Mouse (Mus musculus) adrenal gland, postnatal 25 days (tissue): ENCODE measurements around the gene Kif1bp. TPM values are rescaled to one million over a fixed set of nuclear protein-coding genes. Genes with fewer than 3 reads are reported as not detected.
"Not testable (repeated sequence)": the region's sequence is repeated elsewhere in the genome, so short reads cannot be mapped to it uniquely, and the experiment has no call there.

ENCODE experiments used
- DNase-seq: peaks from one replicate; pipeline ENCODE4 v3.0.0; 2021; ENCODE audit warnings: mixed read lengths
- long read RNA-seq: library from polyadenylated mRNA; stranded (forward); transcript quantifications from one replicate; pipeline ENCODE4 v2.0.0, GENCODE M21; 2021
- total RNA-seq: library from RNA; stranded (reverse); gene quantifications from 2 replicates; pipeline ENCODE4 v1.2.3, GENCODE M21; 2021

Gene Kif1bp
- total RNA-seq, result 53.7 and 60.9 TPM in 2 replicates
- long read RNA-seq, transcript Kif1bp-201 (7 exons, 2,472 nt), result major isoform, 91 of 100 reads
- long read RNA-seq, partial matches to known transcripts, result 4 of 100 reads
- long read RNA-seq, other reads (novel, unspliced or antisense), result 5 of 100 reads

DNA sequence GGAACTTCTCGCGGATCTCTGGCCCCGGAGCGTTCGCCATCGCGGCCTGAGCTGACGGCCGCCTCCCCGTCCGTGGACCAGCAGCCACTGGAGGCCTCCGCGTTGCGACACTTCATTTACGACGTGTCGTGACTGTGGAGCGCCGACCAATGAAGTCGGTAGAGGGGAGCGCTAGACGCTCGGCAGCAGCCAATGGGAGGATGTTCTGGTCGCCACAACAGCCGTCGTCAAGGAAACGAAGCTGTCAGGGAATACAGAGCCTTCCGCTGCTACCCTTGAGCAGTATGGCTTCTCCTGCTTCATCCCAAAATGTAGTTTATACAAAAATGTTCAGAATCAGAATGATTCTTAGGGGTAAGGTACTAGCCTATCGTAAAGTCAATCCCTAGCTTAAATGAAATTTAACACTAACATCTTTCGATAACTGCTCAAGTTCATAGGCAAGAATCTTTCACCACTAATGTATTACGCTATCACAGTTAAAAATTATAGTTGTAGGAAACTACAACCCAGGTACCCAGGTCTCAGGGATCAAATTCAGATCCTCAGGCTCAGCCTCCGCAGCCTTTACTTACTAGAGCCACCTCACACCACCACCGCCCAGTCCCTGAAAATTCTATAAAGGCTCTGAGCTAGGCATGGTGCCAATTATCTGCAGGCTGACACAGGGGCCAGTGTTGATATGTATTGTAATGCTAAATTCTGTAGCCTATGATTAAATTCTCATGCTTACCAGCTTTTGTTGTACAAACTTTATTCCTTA is at the start of gene Kif1bp:
TSS of gene Kif1bp (minus strand) at position 120 of the 763 bp plus-strand sequence.
- DNase-seq, result peak; percentile 95

DNA sequence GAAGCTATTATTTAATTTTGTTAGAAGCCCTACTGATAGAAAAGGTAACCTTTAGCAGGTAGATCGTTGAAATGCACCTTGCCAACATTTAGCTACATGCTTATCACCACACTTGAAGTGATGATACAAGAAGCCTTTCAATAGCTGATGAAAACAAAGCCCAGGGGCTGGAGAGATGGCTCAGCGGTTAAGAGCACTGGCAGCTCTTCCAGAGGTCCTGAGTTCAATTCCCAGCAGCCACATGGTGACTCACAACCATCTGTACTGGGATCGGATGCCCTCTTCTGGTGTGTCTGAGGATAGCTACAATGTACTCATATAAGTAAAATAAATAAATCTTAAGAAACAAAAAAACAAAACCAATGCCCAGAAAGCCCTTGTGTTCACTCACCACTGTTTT is 25.9 kb upstream of the Kif1bp start:
- no peak for DNase-seq

- DNase-seq, result no peak
Measured at GRCm38 (mm10) chr10:62603233-62604030, 25.2 kb upstream of the Kif1bp start.

- DNase-seq, result peak; percentile 91
Measured at GRCm38 (mm10) chr10:62602177-62603040, 24.2 kb upstream of the Kif1bp start, which contains the start of gene Ddx21. Gene Ddx21 (minus strand): TSS chr10:62602281.

DNA sequence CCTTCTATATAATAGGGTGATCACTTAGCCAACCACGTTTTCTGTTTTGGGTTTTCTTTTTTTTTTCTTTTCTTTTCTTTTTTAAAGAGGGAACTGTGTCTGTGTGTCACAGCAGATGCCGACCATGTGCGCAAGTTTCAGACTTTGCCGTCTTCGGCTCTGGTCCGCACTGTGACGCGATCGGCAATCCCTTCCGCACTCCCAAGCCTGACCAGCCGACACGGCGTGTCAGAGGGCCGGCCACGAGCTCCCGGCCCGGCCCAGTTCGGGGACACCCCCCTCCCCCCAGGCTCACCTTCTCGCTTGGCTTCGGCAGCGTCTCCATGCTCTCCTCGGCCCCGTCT is 23.5 kb upstream of the Kif1bp start:
- DNase-seq, result no peak

DNA sequence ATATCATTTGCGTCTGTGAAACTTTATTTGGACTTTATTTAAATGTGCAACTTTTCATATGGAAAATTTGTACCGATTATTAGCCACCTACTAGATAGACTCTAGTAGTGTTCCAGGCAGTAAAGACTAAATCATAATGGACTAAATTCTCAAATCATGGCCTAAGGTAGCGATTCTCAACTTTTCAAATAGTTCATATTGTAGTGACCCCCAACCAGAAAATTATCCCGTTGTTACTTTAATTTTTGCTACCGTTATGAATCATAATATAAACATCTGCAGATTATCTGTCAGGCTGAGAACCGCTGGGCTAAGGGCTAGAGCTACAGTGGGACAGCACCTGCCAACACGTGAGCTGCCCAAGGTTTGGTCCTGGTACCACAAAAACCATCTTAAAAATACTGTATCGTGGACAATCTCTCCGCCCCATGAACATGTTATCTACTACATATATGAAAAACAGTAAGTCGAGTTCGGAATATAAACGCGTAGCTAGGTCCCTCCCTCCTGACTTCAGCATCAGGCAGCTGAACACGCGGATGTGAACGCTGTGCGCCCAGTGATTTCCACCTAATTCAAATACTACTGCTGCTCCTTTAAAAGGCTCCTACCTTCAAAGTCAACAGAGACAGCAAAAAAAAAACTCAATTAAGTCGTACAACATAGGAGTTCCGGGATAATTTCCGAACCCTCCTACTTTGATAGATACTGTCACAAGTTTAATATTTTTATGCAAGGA is 23.0 kb upstream of the Kif1bp start:
- no peak for DNase-seq

- DNase-seq, result no peak
Measured at GRCm38 (mm10) chr10:62600056-62600455, 21.8 kb upstream of the Kif1bp start.

- DNase-seq, result not testable (repeated sequence)
Measured at GRCm38 (mm10) chr10:62599311-62599710, 21.1 kb upstream of the Kif1bp start.

DNA sequence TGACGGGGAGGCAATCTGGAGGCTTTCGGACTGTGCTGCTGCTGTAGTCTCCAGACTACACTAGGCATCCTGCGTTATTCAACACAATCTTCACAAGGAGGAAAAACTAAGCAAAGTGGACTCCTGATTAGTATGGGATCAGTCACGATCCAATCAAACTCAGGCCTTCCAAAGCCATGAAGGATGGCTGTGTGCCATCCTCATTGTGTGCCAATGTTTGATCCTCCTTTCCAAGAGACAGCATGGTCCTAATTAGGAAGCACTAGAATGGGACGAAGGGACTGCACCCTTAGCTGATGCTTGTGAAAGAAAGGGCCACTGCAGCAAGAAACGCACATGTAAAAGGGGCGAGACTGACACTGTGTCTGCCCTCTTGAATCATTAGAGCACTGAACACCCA is 14.2 kb upstream of the Kif1bp start:
- no peak for DNase-seq

- DNase-seq, result peak; percentile 75
Measured at GRCm38 (mm10) chr10:62590200-62590599, 11.9 kb upstream of the Kif1bp start.

- no peak for DNase-seq
Measured at GRCm38 (mm10) chr10:62588616-62589015, 10.4 kb upstream of the Kif1bp start.

- DNase-seq, result no peak
Measured at GRCm38 (mm10) chr10:62583245-62583644, 5.0 kb upstream of the Kif1bp start.

DNA sequence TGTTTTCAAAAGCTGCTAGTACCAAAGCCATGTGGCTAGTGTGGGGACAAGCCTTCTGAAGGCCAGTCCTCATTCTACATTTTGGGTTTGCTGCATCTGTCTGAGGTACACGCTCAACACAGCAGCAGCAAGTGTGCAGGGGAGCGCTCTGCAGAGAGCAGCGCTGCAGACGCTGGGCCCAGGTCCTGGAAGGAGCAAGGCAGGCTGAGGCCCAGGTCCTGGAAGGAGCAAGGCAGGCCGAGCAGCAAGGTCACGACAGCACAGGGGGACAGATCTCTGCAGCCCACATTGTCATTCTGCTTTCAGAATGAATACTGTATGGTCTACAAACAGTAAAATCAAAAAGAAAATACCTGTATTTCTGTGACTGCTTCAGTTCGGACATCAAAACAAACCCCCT is 4.4 kb upstream of the Kif1bp start:
- no peak for DNase-seq

DNA sequence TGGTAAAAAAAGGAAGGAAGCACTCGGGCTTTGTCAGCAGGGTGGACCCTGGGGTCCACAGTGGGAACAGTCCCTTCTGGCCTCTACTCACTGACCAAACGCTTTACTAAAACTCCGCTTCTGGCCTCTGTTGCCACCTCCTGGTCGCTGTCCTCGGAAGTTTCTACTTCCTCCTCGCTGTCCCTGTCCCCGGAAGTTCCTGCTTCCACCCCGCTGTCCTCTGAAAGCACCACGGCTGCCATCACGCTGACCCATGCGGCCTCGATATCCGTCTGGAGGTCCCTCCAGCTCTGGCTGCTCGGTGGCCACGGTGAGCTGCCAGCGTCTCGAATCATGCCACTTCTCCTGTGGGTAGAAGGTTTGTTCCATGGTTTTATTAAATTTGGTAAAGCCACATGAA is 4.0 kb upstream of the Kif1bp start:
- no peak for DNase-seq

DNA sequence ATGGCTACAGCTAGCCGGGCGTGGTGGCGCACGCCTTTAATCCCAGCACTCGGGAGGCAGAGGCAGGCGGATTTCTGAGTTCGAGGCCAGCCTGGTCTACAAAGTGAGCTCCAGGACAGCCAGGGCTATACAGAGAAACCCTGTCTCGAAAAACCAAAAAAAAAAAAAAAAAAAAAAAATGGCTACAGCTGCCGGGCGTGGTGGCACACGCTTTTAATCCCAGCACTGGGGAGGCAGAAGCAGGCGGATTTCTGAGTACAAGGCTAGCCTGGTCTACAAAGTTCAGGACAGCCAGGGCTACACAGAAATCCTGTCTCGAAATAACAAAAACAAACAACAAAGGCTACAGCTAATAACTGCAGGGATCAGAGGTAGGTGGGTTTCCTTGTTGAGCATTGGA is 872 bp upstream of the Kif1bp start:
- not testable (repeated sequence) for DNase-seq

GRCm38 (mm10) chr10:62577673-62578337 is 452 bp downstream of the Kif1bp start:
- no peak for DNase-seq

GRCm38 (mm10) chr10:62575001-62575400 is 3.3 kb downstream of the Kif1bp start:
- DNase-seq, result no peak

DNA sequence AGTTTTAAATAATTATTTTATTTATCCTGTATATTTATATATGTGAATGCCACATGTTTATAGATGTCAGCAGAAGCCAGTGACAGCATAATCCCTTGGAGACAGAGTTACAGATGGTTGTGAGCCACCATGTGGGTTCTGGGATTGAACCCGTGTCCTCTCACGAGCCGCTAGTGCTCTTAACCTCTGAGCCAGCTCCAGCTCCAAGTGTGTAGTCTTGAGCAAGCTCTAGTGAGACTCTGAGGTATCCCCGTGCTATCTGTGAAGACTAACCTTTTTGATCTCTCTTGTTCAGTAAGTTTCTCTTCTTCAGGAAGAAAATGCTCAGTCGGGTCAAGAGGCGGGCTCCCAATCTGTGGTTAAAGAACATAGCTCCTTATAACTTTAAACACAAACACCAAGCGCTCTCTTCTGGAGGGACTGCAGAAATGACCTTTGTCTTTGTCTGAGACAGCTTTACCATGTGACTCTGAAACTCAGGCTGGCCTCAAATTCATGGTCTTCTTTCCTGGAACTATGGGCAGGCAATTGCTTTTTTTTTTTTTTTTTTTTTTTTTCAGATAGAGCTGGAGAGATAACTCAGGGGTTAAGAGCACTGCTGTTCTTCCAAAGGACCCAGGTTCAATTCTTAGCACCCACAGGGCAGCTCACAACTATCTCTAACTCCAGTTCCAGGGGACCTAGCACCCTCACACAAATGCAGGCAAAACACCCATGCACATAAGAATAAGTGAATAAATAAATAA is 8.0 kb downstream of the Kif1bp start:
- no peak for DNase-seq

DNA sequence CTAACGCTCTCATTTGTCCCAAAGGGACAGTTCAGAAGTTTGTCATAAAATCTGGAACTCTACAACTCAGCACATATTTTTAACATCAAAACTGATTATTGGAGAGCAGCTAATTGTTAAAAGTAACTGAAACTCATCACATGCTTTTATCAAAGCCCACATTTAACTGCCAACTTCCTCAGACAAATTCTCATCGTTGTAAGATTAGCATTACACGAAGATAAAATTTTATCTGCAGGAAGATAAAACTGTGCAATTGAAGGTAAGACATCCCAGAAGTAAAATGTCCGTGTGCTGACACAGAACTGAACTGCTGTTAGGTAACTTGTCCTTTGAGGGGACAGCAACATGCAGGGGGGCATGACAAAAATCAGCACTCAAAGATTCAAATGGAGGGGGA is 9.4 kb downstream of the Kif1bp start:
- DNase-seq, result no peak

DNA sequence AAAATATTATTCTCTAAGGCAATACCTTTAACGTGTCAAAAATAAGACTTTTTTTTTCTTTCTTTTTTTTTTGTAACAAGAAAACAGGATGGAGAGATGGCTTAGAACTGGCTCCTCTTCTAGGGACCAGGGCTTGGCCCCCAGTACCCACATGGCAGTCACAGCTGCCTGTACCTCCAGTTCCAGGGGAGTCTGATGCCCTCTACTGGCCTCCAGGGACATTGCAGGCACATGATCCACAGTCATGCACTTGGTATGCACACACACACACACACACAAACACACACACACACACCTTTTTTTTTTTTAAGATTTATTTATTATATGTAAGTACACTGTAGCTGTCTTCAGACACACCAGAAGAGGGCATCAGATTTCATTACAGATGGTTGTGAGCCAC is 20.5 kb downstream of the Kif1bp start:
- DNase-seq, result no peak
